ENCODE assay signal across 25 mouse cellular contexts in the genomic region with DNA sequence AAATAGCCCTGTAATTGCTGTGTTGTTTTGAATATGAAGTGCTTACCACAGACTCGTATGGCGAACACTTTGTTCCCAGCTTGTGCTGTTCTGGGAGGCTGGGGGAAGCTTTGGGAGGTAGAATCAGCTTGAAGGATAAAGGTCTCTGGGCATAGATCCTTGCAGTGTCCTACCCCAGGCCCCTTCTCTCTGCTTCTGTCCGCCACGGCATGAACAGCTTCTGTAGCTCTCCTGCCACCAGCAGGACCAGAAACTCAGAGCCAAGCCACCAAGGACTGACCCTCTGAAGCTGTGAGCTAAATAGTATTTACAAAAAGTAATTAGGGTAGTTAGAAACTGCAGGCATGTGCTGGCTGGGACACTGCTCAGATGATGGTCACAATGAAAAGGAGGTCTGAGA. TPM values are rescaled to one million over a fixed set of nuclear protein-coding genes. Genes with fewer than 3 reads are reported as not detected.
"Had no signal": no experiment of that assay in that cellular context is flagged by ENCODE, and none has a peak within 500 bp of the region (broad histone marks: within the 10 kb centered on the region; RNA-seq: fewer than 3 reads in every experiment).

No protein-coding gene starts in this region.

- H3K4me3 ChIP-seq: limb, embryonic 10.5 days; limb, embryonic 12.5 days; limb, embryonic 13.5 days; limb, embryonic 15.5 days; liver, embryonic 12.5 days; liver, embryonic 13.5 days; liver, embryonic 15.5 days; lung, embryonic 15.5 days; megakaryocyte, embryonic 14.5 days; midbrain, embryonic 10.5 days; midbrain, embryonic 12.5 days; midbrain, embryonic 13.5 days; midbrain, embryonic 15.5 days; myocyte; neural tube, embryonic 12.5 days; neural tube, embryonic 13.5 days had no signal

- ATAC-seq: liver, embryonic 12.5 days; liver, postnatal 0 days; lung, postnatal 0 days; midbrain, embryonic 15.5 days had no signal

- H3K27ac ChIP-seq: limb, embryonic 10.5 days; limb, embryonic 12.5 days; limb, embryonic 13.5 days; limb, embryonic 15.5 days; liver, embryonic 12.5 days; liver, embryonic 13.5 days; liver, embryonic 14.5 days; liver, embryonic 15.5 days; lung, embryonic 15.5 days; macrophage; midbrain, embryonic 10.5 days; midbrain, embryonic 12.5 days; midbrain, embryonic 13.5 days; midbrain, embryonic 15.5 days; neural tube, embryonic 12.5 days; neural tube, embryonic 13.5 days had no signal

- DNase-seq: lung, adult 18-20 months had no signal

- H3K9me3 ChIP-seq: limb, embryonic 10.5 days; limb, embryonic 12.5 days; limb, embryonic 15.5 days; liver, embryonic 12.5 days; liver, embryonic 13.5 days; liver, embryonic 15.5 days; lung, embryonic 15.5 days; midbrain, embryonic 10.5 days; midbrain, embryonic 13.5 days; midbrain, embryonic 15.5 days had no signal

- H3K27me3 ChIP-seq: limb, embryonic 12.5 days; limb, embryonic 13.5 days; limb, embryonic 15.5 days; liver, embryonic 12.5 days; liver, embryonic 13.5 days; liver, embryonic 15.5 days; lung, embryonic 15.5 days; megakaryocyte, embryonic 14.5 days; midbrain, embryonic 12.5 days; midbrain, embryonic 13.5 days; midbrain, embryonic 15.5 days; neural tube, embryonic 12.5 days; neural tube, embryonic 13.5 days had no signal

- H3K9ac ChIP-seq: limb, embryonic 12.5 days; limb, embryonic 13.5 days; limb, embryonic 15.5 days; liver, embryonic 12.5 days; liver, embryonic 13.5 days; liver, embryonic 14.5 days; liver, embryonic 15.5 days; liver, postnatal 0 days; lung, embryonic 14.5 days; lung, embryonic 15.5 days; midbrain, embryonic 12.5 days; midbrain, embryonic 13.5 days; midbrain, embryonic 15.5 days; neural tube, embryonic 12.5 days; neural tube, embryonic 13.5 days had no signal

- H3K4me1 ChIP-seq: limb, embryonic 12.5 days; limb, embryonic 13.5 days; limb, embryonic 15.5 days; liver, embryonic 12.5 days; liver, embryonic 13.5 days; liver, embryonic 15.5 days; lung, embryonic 15.5 days; megakaryocyte, embryonic 14.5 days; midbrain, embryonic 10.5 days; midbrain, embryonic 13.5 days; midbrain, embryonic 15.5 days; neural tube, embryonic 12.5 days; neural tube, embryonic 13.5 days had no signal

- H3K4me2 ChIP-seq: limb, embryonic 12.5 days; limb, embryonic 13.5 days; limb, embryonic 15.5 days; liver, embryonic 11.5 days; liver, embryonic 12.5 days; liver, embryonic 13.5 days; liver, embryonic 15.5 days; lung, embryonic 14.5 days; lung, embryonic 15.5 days; midbrain, embryonic 12.5 days; midbrain, embryonic 13.5 days; midbrain, embryonic 15.5 days; neural tube, embryonic 12.5 days; neural tube, embryonic 13.5 days had no signal

RNA-seq across cellular contexts. Expression of a gene that starts 52.4 kb away (rescaled TPM):
- total RNA-seq: megakaryocyte-erythroid progenitor cell, adult 5-6 weeks; monocyte, adult 5-6 weeks had no signal
- polyA plus RNA-seq: macrophage had no signal
